Mouse (Mus musculus): ENCODE results near the gene Sarm1. TPM values are rescaled to one million over a fixed set of nuclear protein-coding genes. Genes with fewer than 3 reads are reported as not detected.
A peak's percentile ranks its signal among the peaks of the same experiment; 100 is the strongest.

The Sarm1 gene
- polyA plus RNA-seq, 1 experiment from 2014 or later: 0.55 TPM

DNA sequence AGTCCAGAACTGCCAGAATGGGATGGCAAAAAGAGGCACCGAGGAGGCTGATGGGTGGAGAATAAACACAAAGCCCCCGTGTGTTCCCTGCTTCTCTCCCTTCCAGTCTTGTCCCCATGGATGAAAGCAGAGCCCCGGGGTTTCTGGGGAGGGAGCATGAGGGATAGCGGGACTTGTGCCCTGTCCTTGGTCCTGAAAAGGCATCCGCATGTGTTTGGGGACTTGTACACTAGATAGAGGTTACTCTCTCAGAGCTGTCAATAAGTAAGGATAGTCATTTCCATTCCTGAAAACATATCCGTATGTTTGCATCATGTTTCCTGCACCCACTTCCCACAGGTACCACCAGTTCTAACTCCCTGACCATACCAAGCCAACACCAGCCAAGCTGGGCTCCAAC lies 1.6 kb downstream of the Sarm1 start:
- Histone ChIP-seq H3K36me3 (ENCODE audit: insufficient read depth, low read length) (no peaks in the 10 kb centered on the region), H3K9ac (ENCODE audit: low read depth, low read length) (no peak overlapping the region), H3K27me3 (ENCODE audit: insufficient read depth, low read length) (peaks cover 16% of the 10 kb centered on the region), H3K9me3 (replicated peaks; ENCODE audit: low read length) (no peaks in the 10 kb centered on the region), H3K27ac (no peak overlapping the region), H3K4me1 (replicated peaks; ENCODE audit: insufficient read depth, low read length) (peaks cover 10% of the 10 kb centered on the region; the same call in 1 of the 2 replicates), H3K4me3 (replicated peaks; ENCODE audit: low read depth, low read length) (no peak overlapping the region), H3K4me2 (ENCODE audit: low read length) (no peak overlapping the region)
- ATAC-seq (replicated peaks; ENCODE audit: low FRiP score, low read depth): no peak
- DNase-seq (ENCODE audit: low spot score): peak; percentile 78
- no peak for TF ChIP-seq CTCF (IDR thresholded peaks at IDR 0.05; ENCODE audit: low read depth)
- WGBS: 7% methylated on average over 6 of the region's 6 CpGs

DNA sequence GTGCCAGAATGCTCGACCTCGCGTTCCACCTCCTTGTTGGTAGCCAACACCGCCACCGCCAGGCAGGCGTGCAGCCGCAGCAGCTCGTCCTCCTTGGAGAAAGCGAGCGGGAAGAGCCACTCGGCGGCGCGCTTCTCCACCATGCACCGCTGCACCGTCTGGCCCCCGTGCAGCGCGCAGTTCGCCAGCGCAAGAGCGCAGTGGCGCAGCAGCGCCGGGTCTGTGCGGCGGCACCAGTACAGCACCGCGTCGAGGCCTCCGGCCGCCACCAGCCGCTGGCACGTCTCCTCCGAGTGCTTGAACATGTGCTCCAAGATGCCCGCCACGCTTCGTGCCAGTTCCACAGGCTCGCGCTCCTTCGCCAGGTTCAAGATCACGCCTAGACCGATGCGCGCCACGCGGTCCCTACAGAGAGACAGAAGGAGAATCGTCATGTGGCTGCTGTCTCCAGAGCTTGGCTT lies 6.7 kb downstream of the Sarm1 start:
- Histone ChIP-seq H3K9me3 (replicated peaks; ENCODE audit: low read length) (no peaks in the 10 kb centered on the region), H3K4me1 (replicated peaks; ENCODE audit: insufficient read depth, low read length) (no peaks in the 10 kb centered on the region), H3K36me3 (ENCODE audit: insufficient read depth, low read length) (no peaks in the 10 kb centered on the region), H3K27me3 (ENCODE audit: insufficient read depth, low read length) (peaks cover 42% of the 10 kb centered on the region), H3K4me3 (replicated peaks; ENCODE audit: low read depth, low read length) (peak overlapping the region; percentile 11; the same call in 1 of the 2 replicates), H3K9ac (ENCODE audit: low read depth, low read length) (no peak overlapping the region), H3K27ac (no peak overlapping the region), H3K4me2 (ENCODE audit: low read length) (peak overlapping the region; percentile 44)
- TF ChIP-seq CTCF (IDR thresholded peaks at IDR 0.05; ENCODE audit: low read depth): peak; percentile 41; the same call in 1 of the 2 replicates
- peak; percentile 44 for DNase-seq (ENCODE audit: low spot score)
- ATAC-seq (replicated peaks; ENCODE audit: low FRiP score, low read depth): no peak
- WGBS: 9% methylated on average over 47 of the region's 48 CpGs

DNA sequence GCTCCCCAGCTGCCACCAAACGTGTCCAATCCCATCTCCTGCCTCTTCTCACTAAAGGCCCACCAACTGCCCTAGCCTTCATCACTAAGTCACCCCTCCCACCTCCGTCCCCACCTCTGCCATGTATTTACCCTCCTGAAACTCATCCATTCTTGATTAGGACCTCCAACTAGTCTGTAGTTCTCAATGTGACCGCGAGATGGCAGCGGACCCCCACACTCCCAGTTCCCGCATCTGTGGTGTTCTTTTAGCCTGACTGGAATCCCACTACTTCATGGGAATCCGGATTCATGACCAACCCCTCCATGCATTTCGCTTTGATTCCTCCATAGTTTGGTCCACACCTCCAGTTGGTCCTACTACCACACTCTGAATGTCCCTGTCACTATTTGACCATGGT lies 9.4 kb downstream of the Sarm1 start:
- Histone ChIP-seq H3K27ac (no peak overlapping the region), H3K4me3 (replicated peaks; ENCODE audit: low read depth, low read length) (no peak overlapping the region), H3K4me1 (replicated peaks; ENCODE audit: insufficient read depth, low read length) (no peaks in the 10 kb centered on the region), H3K4me2 (ENCODE audit: low read length) (no peak overlapping the region), H3K9ac (ENCODE audit: low read depth, low read length) (no peak overlapping the region), H3K27me3 (ENCODE audit: insufficient read depth, low read length) (peaks cover 42% of the 10 kb centered on the region), H3K36me3 (ENCODE audit: insufficient read depth, low read length) (no peaks in the 10 kb centered on the region), H3K9me3 (replicated peaks; ENCODE audit: low read length) (no peaks in the 10 kb centered on the region)
- no peak for ATAC-seq (replicated peaks; ENCODE audit: low FRiP score, low read depth)
- peak; percentile 94 for TF ChIP-seq CTCF (IDR thresholded peaks at IDR 0.05; ENCODE audit: low read depth)
- DNase-seq (ENCODE audit: low spot score): peak; percentile 84
- 2% methylated on average over 8 of the region's 8 CpGs for WGBS

DNA sequence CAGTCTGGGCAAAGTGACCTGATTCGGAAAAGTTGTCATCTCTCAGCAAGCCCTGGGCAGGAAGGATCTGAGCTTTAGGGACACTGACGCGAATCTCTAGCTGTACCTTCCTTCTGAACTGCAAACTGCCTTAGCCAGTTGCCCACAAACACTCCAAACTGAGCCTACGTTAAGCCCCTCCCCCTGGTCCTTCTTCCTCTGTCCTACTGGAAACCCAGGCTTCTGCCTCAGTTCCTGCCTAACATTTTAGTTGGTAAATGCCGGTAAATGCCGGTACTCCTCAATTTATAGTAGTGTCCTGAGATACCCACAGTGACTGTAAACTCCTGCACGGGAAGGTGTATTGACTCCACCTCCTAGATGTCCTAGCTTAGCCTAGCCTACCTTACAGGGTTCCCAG lies 13.9 kb downstream of the Sarm1 start:
- DNase-seq (ENCODE audit: low spot score) (no peak), ATAC-seq (replicated peaks; ENCODE audit: low FRiP score, low read depth) (no peak)
- no peak overlapping the region for H3K4me3 ChIP-seq (replicated peaks; ENCODE audit: low read depth, low read length)
- no peak overlapping the region for H3K27ac ChIP-seq
- no peaks in the 10 kb centered on the region for H3K9me3 ChIP-seq (replicated peaks; ENCODE audit: low read length)
- no peaks in the 10 kb centered on the region for H3K36me3 ChIP-seq (ENCODE audit: insufficient read depth, low read length)
- TF ChIP-seq CTCF (IDR thresholded peaks at IDR 0.05; ENCODE audit: low read depth): no peak
- peaks cover 11% of the 10 kb centered on the region for H3K27me3 ChIP-seq (ENCODE audit: insufficient read depth, low read length)
- no peak overlapping the region for H3K4me2 ChIP-seq (ENCODE audit: low read length)
- WGBS: 63% methylated on average over 7 of the region's 7 CpGs
- no peaks in the 10 kb centered on the region for H3K4me1 ChIP-seq (replicated peaks; ENCODE audit: insufficient read depth, low read length)
- H3K9ac ChIP-seq (ENCODE audit: low read depth, low read length): no peak overlapping the region

DNA sequence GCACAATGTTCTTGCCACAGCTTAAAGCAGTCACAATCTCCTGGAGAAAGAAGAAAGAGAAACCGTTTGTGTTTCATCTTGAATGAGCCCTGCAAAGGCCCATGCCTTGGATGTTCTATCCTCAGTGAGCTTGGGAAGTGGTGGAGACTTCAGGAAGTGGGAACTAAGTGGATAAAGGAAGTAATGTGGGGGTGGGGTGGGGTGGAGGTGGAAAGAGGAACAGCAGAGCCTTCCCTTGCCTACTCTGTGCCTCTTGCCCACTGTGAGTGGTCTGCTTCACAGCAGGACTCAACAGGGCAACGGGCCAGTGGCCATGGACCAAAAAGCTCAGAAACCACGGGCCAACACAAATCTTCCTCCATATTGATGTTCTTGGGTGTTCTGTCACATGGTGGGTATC lies 22.3 kb downstream of the Sarm1 start:
- Histone ChIP-seq H3K4me2 (ENCODE audit: low read length) (no peak overlapping the region), H3K9ac (ENCODE audit: low read depth, low read length) (no peak overlapping the region), H3K4me3 (replicated peaks; ENCODE audit: low read depth, low read length) (no peak overlapping the region), H3K27ac (no peak overlapping the region), H3K36me3 (ENCODE audit: insufficient read depth, low read length) (no peaks in the 10 kb centered on the region), H3K27me3 (ENCODE audit: insufficient read depth, low read length) (no peaks in the 10 kb centered on the region), H3K9me3 (replicated peaks; ENCODE audit: low read length) (no peaks in the 10 kb centered on the region), H3K4me1 (replicated peaks; ENCODE audit: insufficient read depth, low read length) (no peaks in the 10 kb centered on the region)
- no peak for ATAC-seq (replicated peaks; ENCODE audit: low FRiP score, low read depth)
- no peak for TF ChIP-seq CTCF (IDR thresholded peaks at IDR 0.05; ENCODE audit: low read depth)
- no peak for DNase-seq (ENCODE audit: low spot score)
- 82% methylated on average over 3 of the region's 3 CpGs for WGBS

DNA sequence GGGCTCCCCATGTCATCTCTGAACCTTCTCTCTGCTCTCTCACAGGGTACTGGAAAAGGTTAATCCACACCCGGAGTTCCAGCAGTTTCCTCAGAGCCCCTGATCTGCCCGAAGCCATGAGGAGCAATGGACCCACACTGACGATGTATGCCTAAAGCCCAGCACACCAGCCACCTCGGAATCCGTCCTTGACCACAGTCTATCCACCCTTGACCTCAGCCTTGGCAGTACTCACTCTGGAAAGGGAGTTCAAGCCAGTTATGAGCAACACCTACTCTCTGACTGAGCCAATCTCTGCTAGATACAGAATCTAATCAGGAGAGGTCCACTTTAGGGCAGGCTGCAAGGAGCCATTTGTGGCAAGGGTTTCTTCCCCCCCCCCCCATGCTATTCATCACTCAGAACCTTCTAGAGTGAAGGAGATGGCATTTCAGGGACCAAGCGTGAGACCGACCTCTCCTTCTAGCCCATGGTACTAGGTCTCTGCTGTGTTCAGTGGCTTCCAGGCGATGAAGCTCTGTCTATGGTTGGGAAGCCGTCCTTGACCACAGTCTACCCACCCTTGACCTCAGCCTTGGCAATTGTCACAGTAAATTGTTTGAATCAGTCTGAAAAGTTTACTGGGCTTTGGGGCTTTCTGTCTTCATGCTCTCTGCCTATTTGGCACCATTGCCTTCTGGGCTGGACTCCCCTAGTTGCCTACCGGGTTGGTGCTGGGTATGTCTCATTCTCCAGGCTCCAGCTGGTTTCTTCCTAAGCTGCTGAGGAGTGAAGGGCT lies 26.0 kb downstream of the Sarm1 start:
- Histone ChIP-seq H3K9me3 (replicated peaks; ENCODE audit: low read length) (no peaks in the 10 kb centered on the region), H3K27me3 (ENCODE audit: insufficient read depth, low read length) (no peaks in the 10 kb centered on the region), H3K27ac (no peak overlapping the region), H3K4me2 (ENCODE audit: low read length) (no peak overlapping the region), H3K4me3 (replicated peaks; ENCODE audit: low read depth, low read length) (no peak overlapping the region), H3K36me3 (ENCODE audit: insufficient read depth, low read length) (no peaks in the 10 kb centered on the region), H3K4me1 (replicated peaks; ENCODE audit: insufficient read depth, low read length) (peaks cover 3% of the 10 kb centered on the region; the same call in 1 of the 2 replicates), H3K9ac (ENCODE audit: low read depth, low read length) (no peak overlapping the region)
- TF ChIP-seq CTCF (IDR thresholded peaks at IDR 0.05; ENCODE audit: low read depth): no peak
- ATAC-seq (replicated peaks; ENCODE audit: low FRiP score, low read depth) (no peak), DNase-seq (ENCODE audit: low spot score) (no peak)
- 91% methylated on average over 10 of the region's 10 CpGs for WGBS
